Mouse (Mus musculus) heart, adult 9 months (tissue): ENCODE results near the gene Otop3.
"Not testable (repeated sequence)": the region's sequence is repeated elsewhere in the genome, so short reads cannot be mapped to it uniquely, and the experiment has no call there.

Source experiments
- DNase-seq, 2 experiments: peaks; one replicate each; pipeline ENCODE4 v3.0.0; 2022; ENCODE audit warnings: low spot score in 2 of 2

Otop3 gene

GRCm38 (mm10) chr11:115366039-115366705, 31.6 kb downstream of the Otop3 start:
- no peak for DNase-seq

- no peak for DNase-seq
Observed at GRCm38 (mm10) chr11:115366706-115367394, 32.3 kb downstream of the Otop3 start.

GRCm38 (mm10) chr11:115367395-115367944, 32.9 kb downstream of the Otop3 start, which contains the start of gene Hid1:
Gene Hid1, minus strand, starts transcription at chr11:115367756.
- peak; percentile 68 to 76 for DNase-seq

- no peak for DNase-seq
Observed at GRCm38 (mm10) chr11:115370368-115370767, 35.8 kb downstream of the Otop3 start.

GRCm38 (mm10) chr11:115371354-115371753, 36.8 kb downstream of the Otop3 start:
- DNase-seq = no peak

GRCm38 (mm10) chr11:115372015-115372414, 37.5 kb downstream of the Otop3 start:
- DNase-seq = no peak

GRCm38 (mm10) chr11:115372737-115373136, 38.2 kb downstream of the Otop3 start:
- DNase-seq = no peak

GRCm38 (mm10) chr11:115373805-115374694, 39.5 kb downstream of the Otop3 start:
- DNase-seq = peak; percentile 65 to 78

- no peak for DNase-seq
Observed at GRCm38 (mm10) chr11:115374695-115375425, 40.3 kb downstream of the Otop3 start.

- no peak for DNase-seq
Observed at GRCm38 (mm10) chr11:115376722-115377121, 42.2 kb downstream of the Otop3 start.

- no peak for DNase-seq
Observed at GRCm38 (mm10) chr11:115377254-115377653, 42.7 kb downstream of the Otop3 start.

GRCm38 (mm10) chr11:115377854-115378253, 43.3 kb downstream of the Otop3 start:
- no peak for DNase-seq

- DNase-seq = no peak
Observed at GRCm38 (mm10) chr11:115381276-115381675, 46.7 kb downstream of the Otop3 start.

GRCm38 (mm10) chr11:115381743-115382539, 47.4 kb downstream of the Otop3 start, which contains the start of gene Cdr2l:
Gene Cdr2l, plus strand, starts transcription at chr11:115381916.
- DNase-seq = peak; percentile 94 to 96

GRCm38 (mm10) chr11:115382891-115383290, 48.4 kb downstream of the Otop3 start:
- peak in 1 of 2 experiments; percentile 24 for DNase-seq

GRCm38 (mm10) chr11:115383701-115384474, 49.4 kb downstream of the Otop3 start:
- no peak for DNase-seq

- no peak for DNase-seq
Observed at GRCm38 (mm10) chr11:115384587-115384986, 50.1 kb downstream of the Otop3 start.

GRCm38 (mm10) chr11:115386859-115387258, 52.3 kb downstream of the Otop3 start:
- DNase-seq = not testable (repeated sequence)

GRCm38 (mm10) chr11:115391358-115391757, 56.8 kb downstream of the Otop3 start:
- no peak for DNase-seq
